Mouse (Mus musculus) stomach, postnatal 0 days (tissue): ENCODE results near the gene Arid1b.

Source experiments
- CTCF ChIP-seq: IDR thresholded peaks from 2 replicates; pipeline ENCODE4 v1.5.1; 2016; ENCODE audit warnings: antibody characterized with exemption, low read depth, mild to moderate bottlenecking, moderate library complexity
- EP300 ChIP-seq: optimal IDR thresholded peaks from 2 replicates; pipeline ENCODE3; 2016; ENCODE audit warnings: antibody characterized with exemption

GRCm38 (mm10) chr17:5217852-5218845 is 224.0 kb downstream of the Arid1b start:
- peak; percentile 57 for TF ChIP-seq CTCF
- no peak for TF ChIP-seq EP300
